Mouse (Mus musculus): ENCODE data around the gene Tsfm. TPM values are rescaled to one million over a fixed set of nuclear protein-coding genes. Genes with fewer than 3 reads are reported as not detected.
A peak's percentile ranks its signal among the peaks of the same experiment; 100 is the strongest.

The Tsfm gene
- total and polyA plus RNA-seq, 2 experiments from 2014 or later = 29.3 to 60.7 TPM

- WGBS = 48% methylated on average over 2 of the region's 2 CpGs
These were observed 30.9 kb upstream of the Tsfm start for GRCm38 (mm10) chr10:127061513-127061912.

GRCm38 (mm10) chr10:127061085-127061484 lies 30.4 kb upstream of the Tsfm start:
- peak overlapping the region; percentile 86 for H3K4me3 ChIP-seq (ENCODE audit: low read depth, low read length)
- peaks cover 4% of the 10 kb centered on the region; the same call in 1 of the 2 replicates for H3K4me1 ChIP-seq (ENCODE audit: insufficient read depth, low read length)
- no peak for ATAC-seq (ENCODE audit: low FRiP score)
- H3K9me3 ChIP-seq (ENCODE audit: low read length) = no peaks in the 10 kb centered on the region
- H3K27me3 ChIP-seq (ENCODE audit: insufficient read depth, low read length) = no peaks in the 10 kb centered on the region
- peak overlapping the region; percentile 92 for H3K27ac ChIP-seq (ENCODE audit: low read depth, low read length)
- DNase-seq (ENCODE audit: low spot score) = no peak
- peak overlapping the region; percentile 96 for H3K9ac ChIP-seq (replicated peaks; ENCODE audit: low read length, poor library complexity, severe bottlenecking)
- peak overlapping the region; percentile 87 for H3K4me2 ChIP-seq (ENCODE audit: low read depth, low read length, poor library complexity, severe bottlenecking)
- H3K36me3 ChIP-seq (ENCODE audit: insufficient read depth, low read length) = peaks cover 27% of the 10 kb centered on the region
- WGBS = 18% methylated on average over 5 of the region's 5 CpGs
- TF ChIP-seq CTCF (IDR thresholded peaks at IDR 0.05) = no peak

More at GRCm38 (mm10) chr10:127061513-127061912, 30.9 kb upstream of the Tsfm start:
- peak overlapping the region; percentile 86 for H3K4me3 ChIP-seq (ENCODE audit: low read depth, low read length)
- H3K27ac ChIP-seq (ENCODE audit: low read depth, low read length) = peak overlapping the region; percentile 92
- no peaks in the 10 kb centered on the region for H3K9me3 ChIP-seq (ENCODE audit: low read length)
- peaks cover 4% of the 10 kb centered on the region; the same call in 1 of the 2 replicates for H3K4me1 ChIP-seq (ENCODE audit: insufficient read depth, low read length)
- H3K36me3 ChIP-seq (ENCODE audit: insufficient read depth, low read length) = peaks cover 24% of the 10 kb centered on the region
- H3K4me2 ChIP-seq (ENCODE audit: low read depth, low read length, poor library complexity, severe bottlenecking) = peak overlapping the region; percentile 87
- H3K27me3 ChIP-seq (ENCODE audit: insufficient read depth, low read length) = no peaks in the 10 kb centered on the region
- ATAC-seq (ENCODE audit: low FRiP score) = no peak
- no peak for DNase-seq (ENCODE audit: low spot score)
- H3K9ac ChIP-seq (replicated peaks; ENCODE audit: low read length, poor library complexity, severe bottlenecking) = peak overlapping the region; percentile 96
- no peak for TF ChIP-seq CTCF (IDR thresholded peaks at IDR 0.05)

GRCm38 (mm10) chr10:127059968-127060916 lies 29.6 kb upstream of the Tsfm start, which contains the start of gene March9:
Gene March9 (minus strand): TSS chr10:127060184.
- TF ChIP-seq CTCF (IDR thresholded peaks at IDR 0.05) = no peak
- Histone ChIP-seq H3K27ac (ENCODE audit: low read depth, low read length) (peak within 1 kb of the TSS; percentile 92), H3K4me3 (ENCODE audit: low read depth, low read length) (peak within 1 kb of the TSS; percentile 86), H3K9ac (replicated peaks; ENCODE audit: low read length, poor library complexity, severe bottlenecking) (peak within 1 kb of the TSS; percentile 96), H3K27me3 (ENCODE audit: insufficient read depth, low read length) (no peaks in the 10 kb centered on the region), H3K4me2 (ENCODE audit: low read depth, low read length, poor library complexity, severe bottlenecking) (peak within 1 kb of the TSS; percentile 87), H3K4me1 (ENCODE audit: insufficient read depth, low read length) (peaks cover 4% of the 10 kb centered on the region; the same call in 1 of the 2 replicates), H3K9me3 (ENCODE audit: low read length) (no peaks in the 10 kb centered on the region), H3K36me3 (ENCODE audit: insufficient read depth, low read length) (peaks cover 27% of the 10 kb centered on the region)
- peak; percentile 92 for DNase-seq (ENCODE audit: low spot score)
- 1% methylated on average over 29 of the region's 72 CpGs for WGBS
- ATAC-seq (ENCODE audit: low FRiP score) = peak; percentile 32

- TF ChIP-seq CTCF (IDR thresholded peaks at IDR 0.05) = no peak
- Histone ChIP-seq H3K9me3 (ENCODE audit: low read length) (no peaks in the 10 kb centered on the region), H3K4me2 (ENCODE audit: low read depth, low read length, poor library complexity, severe bottlenecking) (peak overlapping the region; percentile 87), H3K4me3 (ENCODE audit: low read depth, low read length) (peak overlapping the region; percentile 86), H3K36me3 (ENCODE audit: insufficient read depth, low read length) (peaks cover 31% of the 10 kb centered on the region), H3K27me3 (ENCODE audit: insufficient read depth, low read length) (no peaks in the 10 kb centered on the region), H3K4me1 (ENCODE audit: insufficient read depth, low read length) (0 out of 2 replicates have a peak, but pooled peaks cover 4% of the 10 kb centered on the region), H3K27ac (ENCODE audit: low read depth, low read length) (peak overlapping the region; percentile 92), H3K9ac (replicated peaks; ENCODE audit: low read length, poor library complexity, severe bottlenecking) (peak overlapping the region; percentile 96)
- under 1% methylated on average over 50 of the region's 92 CpGs for WGBS
- ATAC-seq (ENCODE audit: low FRiP score) (no peak), DNase-seq (ENCODE audit: low spot score) (peak; percentile 49)
These were observed 28.7 kb upstream of the Tsfm start for GRCm38 (mm10) chr10:127059174-127059967.

- WGBS = 1% methylated on average over 8 of the region's 8 CpGs
- 0 out of 2 replicates have a peak, but pooled peaks cover 4% of the 10 kb centered on the region for H3K4me1 ChIP-seq (ENCODE audit: insufficient read depth, low read length)
- DNase-seq (ENCODE audit: low spot score) = no peak
These were observed 28.1 kb upstream of the Tsfm start for GRCm38 (mm10) chr10:127058708-127059107.

More at GRCm38 (mm10) chr10:127058708-127059107, 28.1 kb upstream of the Tsfm start:
- H3K9me3 ChIP-seq (ENCODE audit: low read length) = no peaks in the 10 kb centered on the region
- TF ChIP-seq CTCF (IDR thresholded peaks at IDR 0.05) = no peak
- peak overlapping the region; percentile 92 for H3K27ac ChIP-seq (ENCODE audit: low read depth, low read length)
- peak overlapping the region; percentile 87 for H3K4me2 ChIP-seq (ENCODE audit: low read depth, low read length, poor library complexity, severe bottlenecking)
- ATAC-seq (ENCODE audit: low FRiP score) = no peak
- H3K36me3 ChIP-seq (ENCODE audit: insufficient read depth, low read length) = peaks cover 38% of the 10 kb centered on the region
- no peaks in the 10 kb centered on the region for H3K27me3 ChIP-seq (ENCODE audit: insufficient read depth, low read length)
- H3K4me3 ChIP-seq (ENCODE audit: low read depth, low read length) = peak overlapping the region; percentile 86
- H3K9ac ChIP-seq (replicated peaks; ENCODE audit: low read length, poor library complexity, severe bottlenecking) = peak overlapping the region; percentile 96; the same call in 1 of the 2 replicates
